Mouse (Mus musculus): ENCODE results near the gene Slc35b3. TPM values are rescaled to one million over a fixed set of nuclear protein-coding genes. Genes with fewer than 3 reads are reported as not detected.

The Slc35b3 gene
- total RNA-seq (2021): 1 to 10 TPM; 2.3 to 2.9 TPM
- long read RNA-seq, experiment 1, partial matches to known transcripts: 0 of 4 reads
- long read RNA-seq, experiment 1, other reads (novel, unspliced or antisense): 3 of 4 reads
- long read RNA-seq, experiment 2, partial matches to known transcripts: 1 of 1 reads
- long read RNA-seq, experiment 2, other reads (novel, unspliced or antisense): 0 of 1 reads

GRCm38 (mm10) chr13:38960063-38961050 lies at the start of gene Slc35b3:
TSS of gene Slc35b3 (minus strand) at chr13:38960875.
- peak; percentile 69 for DNase-seq (ENCODE audit: low spot score)

GRCm38 (mm10) chr13:39010280-39010679 lies 49.6 kb upstream of the Slc35b3 start:
- no peak for DNase-seq (ENCODE audit: low spot score)

GRCm38 (mm10) chr13:39003101-39003762 lies 42.6 kb upstream of the Slc35b3 start:
- DNase-seq (ENCODE audit: low spot score): no peak

GRCm38 (mm10) chr13:39002424-39002823 lies 41.7 kb upstream of the Slc35b3 start:
- no peak for DNase-seq (ENCODE audit: low spot score)

- no peak for DNase-seq (ENCODE audit: low spot score)
These were observed 40.8 kb upstream of the Slc35b3 start for GRCm38 (mm10) chr13:39001434-39001833.

GRCm38 (mm10) chr13:38998958-38999357 lies 38.3 kb upstream of the Slc35b3 start:
- no peak for DNase-seq (ENCODE audit: low spot score)

GRCm38 (mm10) chr13:38992529-38992928 lies 31.9 kb upstream of the Slc35b3 start:
- DNase-seq (ENCODE audit: low spot score): peak; percentile 3

GRCm38 (mm10) chr13:38983751-38984150 lies 23.1 kb upstream of the Slc35b3 start:
- no peak for DNase-seq (ENCODE audit: low spot score)

GRCm38 (mm10) chr13:38980900-38981299 lies 20.2 kb upstream of the Slc35b3 start:
- no peak for DNase-seq (ENCODE audit: low spot score)

- DNase-seq (ENCODE audit: low spot score): no peak
These were observed 16.3 kb upstream of the Slc35b3 start for GRCm38 (mm10) chr13:38976978-38977377.

GRCm38 (mm10) chr13:38975853-38976252 lies 15.2 kb upstream of the Slc35b3 start:
- no peak for DNase-seq (ENCODE audit: low spot score)

GRCm38 (mm10) chr13:38972602-38973001 lies 11.9 kb upstream of the Slc35b3 start:
- no peak for DNase-seq (ENCODE audit: low spot score)

GRCm38 (mm10) chr13:38971047-38971446 lies 10.4 kb upstream of the Slc35b3 start:
- DNase-seq (ENCODE audit: low spot score): no peak

- DNase-seq (ENCODE audit: low spot score): no peak
These were observed 6.8 kb upstream of the Slc35b3 start for GRCm38 (mm10) chr13:38967518-38967917.

- DNase-seq (ENCODE audit: low spot score): no peak
These were observed 6.3 kb upstream of the Slc35b3 start for GRCm38 (mm10) chr13:38966922-38967448.

- DNase-seq (ENCODE audit: low spot score): no peak
These were observed 2.1 kb upstream of the Slc35b3 start for GRCm38 (mm10) chr13:38962771-38963170.

GRCm38 (mm10) chr13:38958037-38958436 lies 2.6 kb downstream of the Slc35b3 start:
- DNase-seq (ENCODE audit: low spot score): no peak

GRCm38 (mm10) chr13:38946296-38947012 lies 14.2 kb downstream of the Slc35b3 start:
- no peak for DNase-seq (ENCODE audit: low spot score)

GRCm38 (mm10) chr13:38945767-38946166 lies 14.9 kb downstream of the Slc35b3 start:
- no peak for DNase-seq (ENCODE audit: low spot score)

GRCm38 (mm10) chr13:38944951-38945350 lies 15.7 kb downstream of the Slc35b3 start:
- DNase-seq (ENCODE audit: low spot score): no peak

GRCm38 (mm10) chr13:38941786-38942185 lies 18.9 kb downstream of the Slc35b3 start:
- no peak for DNase-seq (ENCODE audit: low spot score)

All from gastrocnemius, adult 18-20 months (tissue).